Mouse (Mus musculus) left cerebral cortex, adult 9 months (tissue): ENCODE results near the gene Gria4.
"Not testable (repeated sequence)": the region's sequence is repeated elsewhere in the genome, so short reads cannot be mapped to it uniquely, and the experiment has no call there.

Source experiments
- DNase-seq, 2 experiments: peaks; one replicate each; pipeline ENCODE4 v3.0.0; 2022; ENCODE audit warnings: low spot score in 2 of 2

Gene Gria4

GRCm38 (mm10) chr9:4573596-4573995 is 222.4 kb downstream of the Gria4 start:
- peak; percentile 20 to 37 for DNase-seq

GRCm38 (mm10) chr9:4555415-4555959 is 240.5 kb downstream of the Gria4 start:
- no peak for DNase-seq

- no peak for DNase-seq
Measured at GRCm38 (mm10) chr9:4539218-4539617, 256.8 kb downstream of the Gria4 start.

- no peak for DNase-seq
Measured at GRCm38 (mm10) chr9:4536514-4537150, 259.4 kb downstream of the Gria4 start.

GRCm38 (mm10) chr9:4514563-4514885 is 281.5 kb downstream of the Gria4 start:
- peak in 1 of 2 experiments; percentile 20 for DNase-seq

- DNase-seq: peak in 1 of 2 experiments; percentile 30
Measured at GRCm38 (mm10) chr9:4513796-4514562, 282.1 kb downstream of the Gria4 start.

GRCm38 (mm10) chr9:4506086-4506485 is 289.9 kb downstream of the Gria4 start:
- DNase-seq: no peak

- no peak for DNase-seq
Measured at GRCm38 (mm10) chr9:4505087-4505486, 290.9 kb downstream of the Gria4 start.

- DNase-seq: no peak
Measured at GRCm38 (mm10) chr9:4486428-4486827, 309.6 kb downstream of the Gria4 start.

- no peak for DNase-seq
Measured at GRCm38 (mm10) chr9:4484502-4484901, 311.5 kb downstream of the Gria4 start.

GRCm38 (mm10) chr9:4470791-4471190 is 325.2 kb downstream of the Gria4 start:
- no peak for DNase-seq

- DNase-seq: no peak
Measured at GRCm38 (mm10) chr9:4459456-4460070, 336.5 kb downstream of the Gria4 start.

GRCm38 (mm10) chr9:4458193-4458592 is 337.8 kb downstream of the Gria4 start:
- DNase-seq: no peak

- DNase-seq: no peak
Measured at GRCm38 (mm10) chr9:4457644-4458043, 338.4 kb downstream of the Gria4 start.

- DNase-seq: no peak
Measured at GRCm38 (mm10) chr9:4442908-4443307, 353.1 kb downstream of the Gria4 start.

- DNase-seq: not testable (repeated sequence)
Measured at GRCm38 (mm10) chr9:4400801-4401200, 395.2 kb downstream of the Gria4 start.

- no peak for DNase-seq
Measured at GRCm38 (mm10) chr9:4376640-4377120, 419.4 kb downstream of the Gria4 start.

GRCm38 (mm10) chr9:4375828-4376639 is 420.0 kb downstream of the Gria4 start, which contains the start of gene Msantd4:
Gene Msantd4 (plus strand): TSS chr9:4376562.
- peak; percentile 99 for DNase-seq
